Mouse (Mus musculus) layer of hippocampus, postnatal 25 days (tissue): ENCODE data around the gene Lsm2. TPM values are rescaled to one million over a fixed set of nuclear protein-coding genes. Genes with fewer than 3 reads are reported as not detected.
"Not testable (repeated sequence)": the region's sequence is repeated elsewhere in the genome, so short reads cannot be mapped to it uniquely, and the experiment has no call there.

Source experiments
- DNase-seq, 2 experiments: peaks; one replicate each; pipeline ENCODE4 v3.0.0; 2022; ENCODE audit warnings: mixed read lengths in 2 of 2, low spot score in 1 of 2; ENCODE audit errors: extremely low spot score in 1 of 2
- total RNA-seq, 2 experiments: library from RNA; stranded (reverse); gene quantifications; 2 replicates each; pipeline ENCODE4 v1.2.3; 2021

Gene Lsm2
- 10 to 100 TPM; 18.1 to 19.3 TPM for total RNA-seq

GRCm38 (mm10) chr17:34981690-34982180 lies at the start of gene Lsm2:
TSS of gene Lsm2 (plus strand) at chr17:34981862.
- DNase-seq = peak; percentile 78 to 98

DNA sequence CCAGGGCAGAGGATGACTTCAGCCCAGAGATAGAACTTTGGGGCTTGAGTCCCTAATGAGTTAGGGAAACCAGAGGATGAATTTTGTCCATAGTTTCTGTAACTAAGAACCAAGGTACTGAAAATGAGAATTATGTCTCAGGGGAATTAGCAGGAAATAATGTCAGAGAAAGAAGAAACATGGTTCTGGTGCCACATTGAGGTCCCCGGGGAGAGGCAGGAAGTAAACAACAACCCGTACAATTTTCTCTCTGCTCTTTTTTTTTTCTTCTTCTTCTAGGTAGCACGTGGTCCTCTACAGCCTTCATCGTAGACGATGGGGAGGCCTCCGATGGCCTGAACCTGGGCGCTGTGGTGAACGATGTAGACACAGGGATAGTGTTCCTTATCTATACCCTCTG lies 49.4 kb upstream of the Lsm2 start:
- DNase-seq = no peak

GRCm38 (mm10) chr17:34934031-34934430 lies 47.6 kb upstream of the Lsm2 start:
- DNase-seq = no peak

GRCm38 (mm10) chr17:34934830-34935229 lies 46.8 kb upstream of the Lsm2 start:
- no peak for DNase-seq

- DNase-seq = no peak
Observed at GRCm38 (mm10) chr17:34937960-34938505, 43.6 kb upstream of the Lsm2 start.

GRCm38 (mm10) chr17:34941344-34942041 lies 40.2 kb upstream of the Lsm2 start:
- DNase-seq = no peak

GRCm38 (mm10) chr17:34943128-34943815 lies 38.4 kb upstream of the Lsm2 start:
- DNase-seq = no peak

DNA sequence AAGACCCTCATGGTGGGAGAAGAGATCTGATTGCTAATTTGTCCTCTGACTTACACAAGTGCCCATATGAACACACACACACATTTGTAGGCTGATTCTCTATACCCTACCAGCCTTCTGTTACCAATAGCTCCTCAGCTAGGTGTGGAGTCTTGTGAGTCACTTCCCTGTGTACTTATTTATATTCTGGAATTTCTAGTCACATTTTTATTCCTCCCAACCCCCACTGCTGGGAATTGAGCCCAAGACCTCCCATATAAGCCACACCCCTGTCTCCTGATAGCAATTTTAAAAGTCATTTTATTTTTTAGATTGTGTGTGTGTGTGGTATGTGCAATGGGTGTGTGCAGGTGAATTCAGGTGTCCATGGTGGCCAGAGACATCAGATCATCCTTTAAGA lies 37.3 kb upstream of the Lsm2 start:
- DNase-seq = no peak

DNA sequence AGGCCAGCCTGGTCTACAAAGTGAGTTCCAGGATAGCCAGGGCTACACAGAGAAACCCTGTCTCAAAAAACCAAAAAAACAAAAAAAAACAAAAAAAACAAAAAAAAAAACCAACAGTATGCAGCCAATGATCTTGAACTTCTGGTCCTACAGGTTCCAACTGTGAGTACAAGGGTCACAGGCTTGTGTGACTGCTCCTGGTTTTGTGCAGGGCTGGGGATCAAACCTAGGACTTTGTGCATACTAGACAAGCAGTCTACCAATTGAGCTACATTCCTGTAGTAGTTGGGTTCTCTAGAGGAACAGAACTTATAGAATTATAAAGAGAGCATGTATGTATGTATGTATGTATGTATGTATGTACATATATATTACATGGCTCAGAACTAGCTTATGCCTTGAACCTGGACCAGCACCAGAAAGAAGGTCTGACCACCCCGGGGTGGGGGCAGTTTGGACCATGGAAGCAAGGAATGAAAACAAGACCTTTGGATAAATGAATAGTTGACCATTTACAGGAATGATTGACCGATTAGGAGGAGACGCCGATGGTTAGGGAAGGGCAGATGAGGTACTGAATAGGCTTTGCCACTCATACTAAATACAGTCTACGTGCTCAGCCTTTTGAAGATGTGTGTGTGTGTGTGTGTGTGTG lies 35.0 kb upstream of the Lsm2 start:
- no peak for DNase-seq

DNA sequence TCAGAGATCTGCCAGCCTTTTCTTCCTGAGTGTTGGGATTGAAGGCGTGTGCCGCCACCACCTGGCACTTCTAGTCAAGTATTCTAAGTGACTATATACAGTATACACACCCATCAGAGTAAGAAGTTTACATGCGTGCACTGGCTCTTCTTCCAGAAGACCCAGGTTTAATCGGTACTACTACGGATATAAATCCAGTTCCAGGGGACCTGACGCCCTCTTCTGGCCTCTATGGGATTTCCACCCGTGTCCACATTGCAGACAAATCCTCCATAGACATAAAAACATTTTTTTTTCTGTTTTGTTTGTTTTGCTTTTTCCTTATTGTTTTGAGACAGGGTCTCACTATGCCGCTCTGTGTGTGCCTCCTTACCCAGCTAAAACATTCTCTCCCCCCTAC lies 34.1 kb upstream of the Lsm2 start:
- no peak for DNase-seq

GRCm38 (mm10) chr17:34948721-34949552 lies 32.7 kb upstream of the Lsm2 start:
- DNase-seq = not testable (repeated sequence)

- no peak for DNase-seq
Observed at GRCm38 (mm10) chr17:34949553-34949969, 32.1 kb upstream of the Lsm2 start.

GRCm38 (mm10) chr17:34950514-34951455 lies 30.9 kb upstream of the Lsm2 start:
- no peak for DNase-seq

- DNase-seq = no peak
Observed at GRCm38 (mm10) chr17:34951636-34952377, 29.9 kb upstream of the Lsm2 start.

DNA sequence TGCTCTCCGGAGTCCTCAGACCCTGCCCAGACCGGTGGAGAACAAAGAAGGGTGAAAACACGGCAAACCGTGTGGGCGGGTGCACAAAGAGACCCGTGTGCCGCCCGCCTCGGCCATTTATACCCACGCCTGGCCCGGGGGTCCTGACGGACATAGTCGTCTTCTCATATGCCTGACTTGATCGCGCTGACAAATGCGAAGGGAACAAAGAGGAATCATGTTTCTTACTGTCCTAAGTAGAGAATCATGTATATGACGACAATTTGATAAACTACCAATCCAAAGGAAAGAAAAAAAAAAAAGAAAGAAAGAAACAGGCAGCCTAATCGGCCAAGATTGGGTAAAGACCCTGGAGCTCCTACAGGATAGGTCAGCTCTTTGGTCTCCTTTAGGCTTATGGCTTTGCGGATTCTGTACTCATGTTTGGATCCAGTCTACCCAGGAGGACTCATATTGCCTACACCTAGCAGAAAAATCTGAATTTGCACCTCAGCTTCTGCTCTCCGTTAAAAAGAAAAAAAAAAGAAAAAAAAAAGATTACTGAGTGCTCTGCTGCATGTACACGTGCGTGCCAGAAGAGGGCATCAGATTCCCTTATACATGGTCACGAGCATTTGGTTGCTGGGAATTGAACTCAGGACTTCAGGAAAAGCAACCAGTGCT lies 29.2 kb upstream of the Lsm2 start:
- DNase-seq = peak; percentile 75 to 81

DNA sequence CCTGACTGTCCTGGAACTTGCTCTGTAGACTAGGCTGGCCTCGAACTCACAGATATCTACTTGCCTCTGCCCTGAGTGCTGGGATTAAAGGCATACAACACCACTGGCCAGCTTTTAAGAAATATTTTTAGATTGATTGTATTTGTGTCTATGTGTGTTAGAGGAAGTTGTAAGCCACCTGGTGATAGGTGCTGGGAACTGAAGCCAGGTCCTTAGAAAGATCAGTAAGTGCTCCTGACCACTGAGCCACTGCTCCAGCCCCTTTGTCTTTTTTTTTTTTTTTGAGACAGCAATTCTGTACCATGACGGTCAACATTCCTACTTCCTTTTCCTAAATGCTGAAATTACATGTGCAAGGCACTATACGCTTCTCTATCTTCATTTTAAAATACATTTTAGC lies 28.4 kb upstream of the Lsm2 start:
- no peak for DNase-seq

DNA sequence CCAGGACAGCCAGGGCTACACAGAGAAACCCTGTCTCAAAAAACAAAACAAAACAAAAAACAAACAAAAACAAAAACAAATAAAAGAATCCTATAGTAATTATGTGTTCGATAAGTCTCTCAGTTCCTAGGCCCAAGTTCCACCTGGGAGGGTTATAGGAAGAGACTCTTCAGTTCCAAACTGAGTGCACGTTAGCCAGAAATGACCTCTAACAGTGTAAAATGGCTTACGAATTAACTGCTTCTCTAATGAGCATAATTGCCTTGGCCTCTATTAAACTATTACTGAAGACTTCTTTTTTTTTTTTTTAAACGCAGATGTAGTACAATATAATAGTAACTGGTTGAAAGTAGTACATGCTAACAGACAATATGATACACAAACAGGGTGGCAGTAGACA lies 27.8 kb upstream of the Lsm2 start:
- DNase-seq = no peak

GRCm38 (mm10) chr17:34954831-34955230 lies 26.8 kb upstream of the Lsm2 start:
- DNase-seq = no peak
